Mouse (Mus musculus) large intestine, adult 2 months (tissue): Measurements from ENCODE around the gene Bad. TPM values are rescaled to one million over a fixed set of nuclear protein-coding genes. Genes with fewer than 3 reads are reported as not detected.
A peak's percentile ranks its signal among the peaks of the same experiment; 100 is the strongest.

Experiments
- DNase-seq: peaks from one replicate; pipeline ENCODE4 v3.0.0-alpha.2; 2012; ENCODE audit warnings: low read depth, low spot score
- WGBS: fragments of 180-500 bp; shearing (Covaris S2); methylation state at CpG from one replicate; pipeline ENCODE4 v1.1.7; 2018; 5-methylcytosine and 5-hydroxymethylcytosine counted together
- polyA plus RNA-seq: library from polyadenylated mRNA; depleted of rRNA; stranded (reverse); fragments of >200 nt; gene quantifications from 2 replicates; pipeline ENCODE4 v1.2.3, GENCODE M21; 2012

The Bad gene
- polyA plus RNA-seq, 1 experiment = 78.2 TPM

GRCm38 (mm10) chr19:6913036-6913435, 28.6 kb upstream of the Bad start:
- WGBS = 75% methylated on average over 6 of the region's 6 CpGs
- no peak for DNase-seq

GRCm38 (mm10) chr19:6913991-6914390, 27.7 kb upstream of the Bad start:
- no peak for DNase-seq
- 72% methylated on average over 11 of the region's 11 CpGs for WGBS

- WGBS = 88% methylated on average over 9 of the region's 9 CpGs
- DNase-seq = no peak
Observed at GRCm38 (mm10) chr19:6914540-6914939, 27.1 kb upstream of the Bad start.

- WGBS = 92% methylated on average over 4 of the region's 4 CpGs
- DNase-seq = no peak
Observed at GRCm38 (mm10) chr19:6915276-6915675, 26.4 kb upstream of the Bad start.

- no peak for DNase-seq
- 63% methylated on average over 4 of the region's 4 CpGs for WGBS
Observed at GRCm38 (mm10) chr19:6916496-6916895, 25.2 kb upstream of the Bad start.

GRCm38 (mm10) chr19:6918321-6918720, 23.3 kb upstream of the Bad start:
- WGBS = 38% methylated on average over 4 of the region's 4 CpGs
- DNase-seq = no peak

GRCm38 (mm10) chr19:6919431-6919830, 22.2 kb upstream of the Bad start:
- no peak for DNase-seq

GRCm38 (mm10) chr19:6919876-6920740, 21.6 kb upstream of the Bad start:
- no peak for DNase-seq
- 26% methylated on average over 8 of the region's 8 CpGs for WGBS

GRCm38 (mm10) chr19:6920741-6921636, 20.7 kb upstream of the Bad start:
- DNase-seq = no peak
- 2% methylated on average over 42 of the region's 48 CpGs for WGBS

- DNase-seq = peak; percentile 100
- under 1% methylated on average over 64 of the region's 66 CpGs for WGBS
Observed at GRCm38 (mm10) chr19:6921647-6922567, 19.8 kb upstream of the Bad start, which contains the start of gene Esrra. Gene Esrra (minus strand): TSS chr19:6921813.

- 75% methylated on average over 6 of the region's 6 CpGs for WGBS
- no peak for DNase-seq
Observed at GRCm38 (mm10) chr19:6922901-6923735, 18.5 kb upstream of the Bad start.

- DNase-seq = peak; percentile 67
- WGBS = 5% methylated on average over 39 of the region's 39 CpGs
Observed at GRCm38 (mm10) chr19:6924461-6925306, 17.0 kb upstream of the Bad start.

GRCm38 (mm10) chr19:6925307-6925573, 16.4 kb upstream of the Bad start, which contains the start of gene Catsperz:
Gene Catsperz (minus strand): TSS chr19:6925380.
- 10% methylated on average over 9 of the region's 9 CpGs for WGBS
- no peak for DNase-seq

- no peak for DNase-seq
- 43% methylated on average over 40 of the region's 40 CpGs for WGBS
Observed at GRCm38 (mm10) chr19:6925611-6926329, 15.9 kb upstream of the Bad start.

- 36% methylated on average over 26 of the region's 26 CpGs for WGBS
- no peak for DNase-seq
Observed at GRCm38 (mm10) chr19:6926559-6927255, 15.0 kb upstream of the Bad start.

- no peak for DNase-seq
- WGBS = 45% methylated on average over 9 of the region's 9 CpGs
Observed at GRCm38 (mm10) chr19:6928080-6928479, 13.6 kb upstream of the Bad start.

GRCm38 (mm10) chr19:6931002-6931401, 10.7 kb upstream of the Bad start:
- DNase-seq = no peak
- 0% methylated on average over 2 of the region's 2 CpGs for WGBS
